Mouse (Mus musculus): ENCODE data around the gene Carmil1.
A peak's percentile ranks its signal among the peaks of the same experiment; 100 is the strongest.

Gene Carmil1

DNA sequence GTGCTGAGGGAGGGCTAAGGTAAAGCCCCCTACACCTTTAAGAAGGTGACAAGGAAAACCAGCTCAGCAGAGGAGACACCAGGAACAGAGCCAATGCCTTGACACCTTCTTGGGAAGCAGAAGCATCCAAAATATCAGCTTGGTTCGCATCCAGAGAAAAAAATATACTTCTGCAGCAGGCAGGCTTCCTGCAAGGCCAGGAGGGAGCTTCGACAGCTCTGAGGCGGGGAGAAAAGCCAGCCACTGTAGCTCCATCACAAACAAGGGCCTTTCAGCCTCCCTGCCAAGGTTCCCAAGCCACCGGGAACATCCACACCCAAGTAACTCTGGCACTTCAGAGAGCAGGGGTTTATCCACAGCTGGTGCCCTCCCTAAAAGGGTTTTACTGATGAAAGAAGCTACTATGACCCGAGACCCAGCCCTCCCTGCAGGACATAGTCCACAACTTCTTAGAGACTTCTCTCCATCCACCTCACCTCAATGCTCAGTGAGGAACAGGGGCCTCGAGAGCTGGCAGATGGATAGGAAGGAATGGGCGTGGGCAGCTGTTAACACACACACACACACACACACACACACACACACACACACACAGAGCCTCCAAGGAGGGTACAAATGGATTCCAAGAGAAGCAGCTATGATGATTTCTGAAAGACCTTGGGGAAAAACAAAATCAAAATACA is 80.6 kb downstream of the Carmil1 start:
- DNase-seq, result no peak

DNA sequence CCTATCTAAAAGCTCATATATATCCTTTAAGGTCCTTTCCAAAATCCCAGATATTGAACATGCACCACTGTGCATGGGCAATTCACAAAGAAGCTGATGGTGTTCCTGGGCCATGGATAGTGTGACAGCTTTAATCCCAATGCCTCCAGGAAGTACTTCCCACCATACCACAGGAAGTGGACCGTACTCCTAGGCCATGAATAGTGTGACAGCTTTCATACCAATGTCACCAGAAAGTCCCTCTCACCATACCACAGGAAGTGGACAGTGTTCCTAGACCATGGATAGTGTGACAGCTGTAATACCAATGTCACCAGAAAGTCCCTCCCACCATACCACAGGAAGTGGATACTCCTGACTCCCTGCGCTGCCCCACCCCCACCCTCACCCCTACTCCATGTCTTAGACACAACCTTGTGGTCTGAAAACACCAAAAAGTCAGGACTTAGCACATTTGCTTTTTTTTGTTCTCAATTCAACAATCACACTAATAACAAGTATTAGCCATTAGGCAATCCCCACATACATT is 82.1 kb downstream of the Carmil1 start:
- no peak for DNase-seq

DNA sequence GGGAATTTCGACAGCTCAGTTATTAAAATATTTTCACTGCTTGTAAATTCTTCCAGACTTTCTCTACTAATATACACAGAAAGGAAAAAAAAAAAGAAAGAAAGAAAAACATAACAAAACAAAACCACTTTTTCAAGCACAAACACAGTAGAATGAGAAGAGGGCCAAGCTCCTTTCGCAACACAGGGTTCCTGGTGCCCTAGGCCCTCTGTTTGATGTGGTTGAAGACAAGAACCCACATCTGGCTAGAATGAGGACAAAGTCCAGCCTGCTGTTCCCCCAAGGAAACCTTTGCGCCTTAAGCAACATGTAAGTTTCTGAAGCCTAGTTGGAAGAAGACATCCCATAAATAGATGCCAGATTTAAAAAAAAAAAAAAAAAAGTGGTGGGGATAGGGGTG is 85.2 kb downstream of the Carmil1 start:
- DNase-seq, result no peak

DNA sequence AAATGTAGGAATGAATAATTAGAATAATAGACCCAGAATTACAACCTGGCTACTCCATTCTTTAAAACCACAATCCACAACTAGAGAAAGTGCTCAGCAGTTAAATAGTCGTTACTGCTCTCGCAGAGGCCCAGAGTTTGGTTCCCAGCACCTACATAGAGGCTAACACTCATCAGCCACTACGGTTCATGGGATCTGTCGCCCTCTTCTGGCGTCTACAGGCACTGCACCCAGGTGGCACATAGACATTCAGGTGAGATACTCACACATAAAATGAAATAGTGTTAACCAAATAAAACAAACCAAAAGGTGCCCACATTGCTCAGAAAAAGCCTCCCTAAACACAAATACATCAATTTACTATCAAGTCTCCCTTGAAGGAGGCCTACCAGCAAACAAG is 86.6 kb downstream of the Carmil1 start:
- DNase-seq, result no peak

DNA sequence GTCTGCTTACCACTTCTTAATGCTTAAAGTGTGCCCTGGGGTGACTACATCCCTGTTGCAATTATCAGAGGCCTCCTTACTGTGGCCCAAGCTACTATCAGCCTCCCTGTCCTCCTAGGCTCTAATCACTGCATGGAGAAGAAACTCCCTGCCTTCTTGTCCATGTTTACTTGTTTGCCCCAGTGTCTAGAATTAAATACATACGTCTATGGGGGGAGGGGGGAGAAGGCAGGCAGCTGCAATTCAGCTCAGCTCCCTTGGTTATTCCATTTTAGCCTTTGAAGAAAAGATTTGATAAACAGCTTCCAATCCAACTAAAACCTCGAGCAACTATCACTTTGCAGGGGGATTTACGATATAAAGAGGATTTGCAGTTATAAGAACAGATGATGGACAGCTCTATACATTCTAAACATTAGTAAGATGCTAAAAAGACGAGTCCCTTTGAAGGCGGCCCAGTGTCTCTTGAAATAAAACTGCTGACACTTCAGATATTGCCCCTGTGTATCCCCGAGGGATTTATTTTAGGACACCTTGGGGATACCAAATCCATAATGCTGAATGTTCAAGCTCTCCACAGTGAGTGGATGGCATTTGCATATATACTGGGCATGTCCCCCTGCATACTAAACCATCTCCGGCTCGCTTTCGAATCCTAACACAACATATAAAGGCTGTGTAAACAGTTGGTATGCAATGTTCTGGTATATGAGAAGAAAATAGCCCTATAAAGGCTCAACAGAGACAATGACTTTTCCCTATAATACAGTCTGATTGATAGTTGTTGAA is 89.5 kb downstream of the Carmil1 start:
- no peak for DNase-seq

DNA sequence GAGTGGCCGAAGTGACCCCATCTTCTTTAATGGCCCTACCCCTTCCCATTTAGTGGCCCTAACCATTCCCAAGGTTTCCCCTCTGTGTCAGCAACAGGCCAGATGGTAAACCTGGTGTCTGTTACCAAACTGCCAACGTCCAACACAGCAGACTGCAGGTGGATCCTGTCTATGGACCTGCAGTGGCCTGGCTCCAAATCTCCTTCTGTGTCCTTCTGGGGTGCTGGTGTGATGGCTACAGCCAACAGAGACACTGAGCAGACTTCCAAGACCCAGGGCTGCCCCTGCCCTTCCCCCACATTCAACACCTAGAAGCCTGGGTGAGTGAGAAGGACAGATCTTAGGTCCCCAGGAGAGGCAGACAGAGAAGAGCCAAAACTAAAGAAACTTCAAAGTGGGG is 93.6 kb downstream of the Carmil1 start:
- no peak for DNase-seq

DNA sequence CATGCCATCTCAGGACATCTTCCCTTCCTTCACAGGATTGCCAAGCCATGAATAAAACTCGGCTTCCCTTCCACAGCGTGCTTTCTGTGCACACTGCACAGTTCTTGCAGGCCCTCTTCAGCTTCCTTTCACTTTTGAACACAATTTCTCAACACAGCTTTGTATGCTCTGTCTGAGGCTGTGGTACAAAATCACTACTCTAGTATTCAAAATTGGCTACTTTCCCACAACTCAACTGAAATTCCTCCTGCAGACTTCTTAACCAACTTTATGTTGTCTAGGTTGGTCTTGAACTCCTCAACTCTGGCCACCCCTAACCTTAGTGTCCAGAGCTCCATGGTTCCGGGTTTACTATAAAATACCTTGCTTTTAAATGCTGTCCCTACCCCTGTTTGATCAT is 95.0 kb downstream of the Carmil1 start:
- no peak for DNase-seq

DNA sequence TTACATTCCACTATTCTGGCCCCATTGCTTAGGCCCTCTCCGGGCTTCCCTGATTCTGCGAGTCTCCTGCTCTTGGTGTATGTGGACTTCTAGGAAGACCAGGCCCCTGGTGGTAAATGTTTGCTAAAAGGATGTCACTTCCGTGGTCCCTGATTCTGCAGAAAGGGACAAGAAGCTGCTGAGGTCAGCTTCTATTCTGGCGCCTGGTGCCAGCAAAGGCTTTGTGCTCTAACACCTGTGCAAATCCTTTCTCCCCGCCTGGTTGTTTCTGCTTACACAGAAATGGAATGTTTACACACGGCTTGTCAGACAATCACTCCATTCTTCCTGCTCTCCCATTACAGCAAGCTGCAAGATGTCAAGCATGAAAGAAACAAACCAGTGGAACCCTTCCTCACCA is 97.7 kb downstream of the Carmil1 start:
- DNase-seq, result peak; percentile 15

DNA sequence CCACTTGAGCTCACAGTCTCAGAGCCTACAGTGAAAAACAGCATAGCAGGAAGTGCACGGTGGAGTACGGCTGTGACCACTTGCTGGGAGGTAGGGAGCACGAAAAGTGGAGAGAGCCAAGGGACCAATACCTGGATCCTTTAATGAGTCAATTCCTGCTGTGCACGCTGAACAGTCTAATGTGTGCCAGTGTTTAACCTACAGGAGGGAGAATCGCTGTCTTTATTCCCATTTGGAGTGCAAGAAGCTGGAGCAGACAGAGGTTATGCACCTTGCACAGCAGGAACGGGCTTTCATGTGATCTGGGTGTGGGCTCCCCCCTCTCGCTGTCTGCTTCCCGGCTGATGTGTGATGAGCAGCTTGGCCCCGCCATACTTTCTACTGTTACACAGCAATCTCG is 101.1 kb downstream of the Carmil1 start:
- no peak for DNase-seq

DNA sequence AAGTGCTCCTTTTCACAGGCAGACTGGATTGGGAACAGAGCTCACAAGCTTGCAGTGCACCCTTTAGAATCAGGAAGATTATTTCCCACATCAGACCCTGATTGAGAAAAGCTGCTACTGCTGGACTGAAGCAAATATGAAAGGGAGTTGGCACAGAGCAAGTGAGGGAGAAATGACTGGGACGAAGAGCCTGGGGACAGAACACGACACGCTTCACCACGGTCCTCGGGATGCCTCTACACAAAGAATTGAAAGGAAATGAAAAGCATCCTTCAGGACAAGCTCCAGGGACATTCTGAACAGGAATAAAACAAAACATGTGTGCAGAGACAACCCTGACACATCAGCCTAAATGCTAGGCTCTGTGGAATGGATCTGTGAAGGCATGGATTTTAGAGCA is 103.0 kb downstream of the Carmil1 start:
- DNase-seq, result no peak

DNA sequence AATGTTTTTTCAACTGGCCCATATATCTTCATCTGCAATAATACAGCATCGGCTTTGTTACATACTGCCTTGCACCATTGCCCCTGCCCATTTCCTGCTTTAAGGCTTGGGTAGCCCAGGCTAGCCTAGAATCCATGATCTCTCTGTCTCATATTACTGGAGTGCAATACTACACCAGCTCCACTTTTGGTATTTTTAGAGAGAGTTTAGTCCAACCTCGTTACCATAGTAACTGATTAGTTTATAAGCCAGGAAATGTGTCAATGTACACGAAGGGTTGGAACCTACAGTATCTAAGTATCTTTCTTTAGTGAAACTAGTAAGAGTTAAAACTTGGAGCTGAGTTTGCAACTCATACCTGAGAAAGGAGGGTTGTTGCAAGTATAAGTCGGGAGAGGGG is 103.8 kb downstream of the Carmil1 start:
- no peak for DNase-seq

DNA sequence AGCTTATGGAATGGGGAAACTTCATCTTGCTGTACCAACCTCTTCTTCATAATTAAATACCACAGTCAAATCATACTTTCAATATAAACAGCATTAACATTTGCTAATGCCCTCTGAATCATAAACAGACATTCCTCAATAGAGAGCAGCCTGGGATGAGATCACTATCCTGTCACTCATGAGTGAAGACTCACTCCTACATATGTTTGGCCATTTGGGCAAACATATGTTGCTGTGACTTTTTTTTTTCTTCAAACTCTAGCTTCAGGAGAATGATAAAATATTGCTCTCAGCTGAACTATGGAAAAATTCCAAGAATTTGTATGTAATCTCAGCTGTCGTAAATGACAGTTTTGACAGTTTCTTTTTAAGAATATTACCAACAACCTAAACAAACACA is 110.9 kb downstream of the Carmil1 start:
- no peak for DNase-seq

DNA sequence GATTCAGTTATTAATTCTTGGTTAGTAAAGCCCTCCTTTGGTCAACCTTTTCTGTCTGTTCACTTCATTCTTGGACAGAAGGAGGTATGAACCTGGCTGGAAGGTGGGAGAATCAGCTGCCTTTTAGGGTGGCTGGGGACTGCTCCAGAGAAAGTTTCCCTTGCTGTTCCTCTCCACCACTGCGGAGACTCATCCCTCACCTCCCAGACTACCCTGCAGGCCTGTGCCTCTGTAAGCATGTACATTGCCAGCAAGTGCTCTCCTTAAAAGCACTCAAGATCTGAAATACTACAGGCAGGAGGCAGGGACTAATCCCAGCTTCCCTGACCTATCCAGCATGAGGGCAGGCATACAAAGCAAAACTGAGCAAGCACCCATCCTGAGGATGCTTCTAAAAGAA is 117.2 kb downstream of the Carmil1 start:
- DNase-seq, result no peak

DNA sequence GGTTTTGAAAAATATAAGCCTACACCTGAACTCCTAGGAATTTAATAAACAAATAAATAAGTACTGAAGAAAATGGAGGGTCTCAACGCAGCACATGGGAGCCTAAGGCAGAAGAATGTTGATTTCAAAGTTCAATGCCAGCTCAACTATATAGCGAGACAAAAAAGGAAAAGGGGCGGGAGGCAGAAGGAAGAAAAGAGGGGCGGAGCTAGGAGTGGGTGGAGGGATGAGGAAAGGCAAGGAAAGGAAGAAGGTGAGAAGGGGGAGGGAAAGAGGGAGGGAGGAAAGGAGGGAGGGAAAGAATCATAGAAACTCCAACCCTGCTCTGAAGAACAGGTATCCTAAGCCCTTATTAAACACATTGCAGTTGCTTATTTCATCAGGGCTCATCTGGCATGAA is 119.5 kb downstream of the Carmil1 start:
- no peak for DNase-seq

DNA sequence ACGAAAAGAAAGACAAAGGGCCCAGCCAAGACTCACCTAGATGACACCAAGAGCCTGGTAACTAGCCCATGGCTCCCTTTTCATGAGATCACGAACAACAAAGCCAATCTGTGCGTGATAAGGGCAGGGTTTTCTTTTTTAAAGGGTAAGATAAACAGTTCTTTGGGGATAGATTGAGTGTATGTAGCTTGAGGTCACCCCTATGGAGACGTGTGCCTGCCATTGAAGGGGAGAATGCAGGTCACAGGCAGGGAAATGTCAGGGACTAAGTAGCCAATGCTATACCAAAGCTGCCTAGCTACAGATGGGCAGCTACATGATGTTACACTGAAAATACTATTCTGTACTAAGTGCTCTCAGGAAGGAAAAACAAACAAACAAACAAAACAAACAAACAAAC is 120.6 kb downstream of the Carmil1 start:
- DNase-seq, result no peak

DNA sequence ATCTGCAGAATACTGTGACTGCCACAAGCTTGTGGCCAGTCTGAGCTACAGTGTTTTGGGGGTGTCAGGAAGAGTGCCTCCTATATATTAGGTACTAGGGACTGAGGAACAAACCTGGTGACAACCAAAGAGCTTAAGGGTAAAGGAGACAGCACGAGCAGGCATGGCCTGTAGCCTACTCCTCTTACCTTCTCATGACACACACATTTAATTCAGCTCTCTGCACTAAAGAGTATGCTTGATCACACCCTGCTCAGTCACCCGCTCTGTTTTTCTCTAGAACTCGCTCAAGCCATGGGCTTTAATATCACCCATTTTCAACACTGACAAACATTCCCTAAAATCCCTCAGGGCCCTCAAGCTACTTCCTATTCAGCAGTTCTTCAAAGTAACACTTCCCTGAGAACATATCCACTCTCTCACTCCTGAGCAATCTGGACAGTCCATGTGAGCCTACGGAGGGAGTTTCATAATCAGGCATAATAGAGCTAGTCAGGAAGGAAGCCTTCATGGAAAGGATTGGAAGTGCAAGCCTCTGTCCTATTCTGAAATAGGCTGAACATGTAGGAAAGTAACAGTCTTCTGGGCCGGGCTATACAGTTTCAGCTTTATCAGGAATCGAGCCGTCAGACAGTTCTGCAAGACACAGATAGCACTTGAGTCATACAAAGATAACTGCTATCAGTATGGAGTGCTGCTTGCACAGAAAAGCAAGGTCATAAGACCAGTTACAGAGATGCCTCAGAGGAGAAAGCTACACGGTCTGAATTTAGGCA is 121.2 kb downstream of the Carmil1 start:
- DNase-seq, result no peak

DNA sequence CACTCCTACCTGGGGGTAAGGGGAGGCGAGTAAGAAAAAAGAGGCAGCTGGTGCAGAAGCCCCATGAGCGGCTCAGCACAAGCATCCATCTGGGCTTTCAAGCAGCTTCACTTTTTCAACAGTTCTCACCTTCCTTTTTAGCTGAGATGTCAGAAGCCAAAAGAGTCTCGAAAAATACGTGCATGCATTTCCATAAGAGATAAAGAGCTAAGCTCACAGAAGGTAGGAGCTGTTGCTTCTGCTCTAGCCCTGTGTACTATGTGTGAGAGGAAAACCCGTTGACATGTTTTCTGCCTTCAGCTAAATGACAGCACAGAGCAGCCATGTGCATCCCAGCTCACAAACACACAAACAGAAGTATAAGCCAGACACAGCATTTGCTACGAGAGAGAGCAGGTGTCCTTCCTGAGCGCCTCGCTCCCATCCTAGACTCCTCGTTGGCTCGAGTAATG is 123.0 kb downstream of the Carmil1 start:
- no peak for DNase-seq

DNA sequence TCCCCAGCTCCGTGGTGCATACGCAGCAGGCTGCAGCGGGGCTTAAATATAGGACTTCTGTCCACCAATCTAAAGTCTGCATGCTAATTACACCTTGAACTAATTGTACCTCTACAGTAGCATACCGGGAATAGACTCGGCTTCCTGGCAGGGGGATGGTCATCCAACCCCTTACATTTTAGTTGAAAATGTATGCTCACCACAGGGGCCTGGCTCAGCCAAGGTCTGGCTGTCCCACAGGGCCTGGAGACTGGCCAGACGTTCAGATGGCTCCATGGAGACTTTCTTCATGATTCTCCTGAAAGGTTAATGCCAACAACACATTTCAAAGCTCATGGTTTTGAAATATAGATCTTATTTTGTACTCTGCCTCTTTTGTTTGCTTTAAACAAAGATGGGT is 125.4 kb downstream of the Carmil1 start:
- DNase-seq, result no peak

DNA sequence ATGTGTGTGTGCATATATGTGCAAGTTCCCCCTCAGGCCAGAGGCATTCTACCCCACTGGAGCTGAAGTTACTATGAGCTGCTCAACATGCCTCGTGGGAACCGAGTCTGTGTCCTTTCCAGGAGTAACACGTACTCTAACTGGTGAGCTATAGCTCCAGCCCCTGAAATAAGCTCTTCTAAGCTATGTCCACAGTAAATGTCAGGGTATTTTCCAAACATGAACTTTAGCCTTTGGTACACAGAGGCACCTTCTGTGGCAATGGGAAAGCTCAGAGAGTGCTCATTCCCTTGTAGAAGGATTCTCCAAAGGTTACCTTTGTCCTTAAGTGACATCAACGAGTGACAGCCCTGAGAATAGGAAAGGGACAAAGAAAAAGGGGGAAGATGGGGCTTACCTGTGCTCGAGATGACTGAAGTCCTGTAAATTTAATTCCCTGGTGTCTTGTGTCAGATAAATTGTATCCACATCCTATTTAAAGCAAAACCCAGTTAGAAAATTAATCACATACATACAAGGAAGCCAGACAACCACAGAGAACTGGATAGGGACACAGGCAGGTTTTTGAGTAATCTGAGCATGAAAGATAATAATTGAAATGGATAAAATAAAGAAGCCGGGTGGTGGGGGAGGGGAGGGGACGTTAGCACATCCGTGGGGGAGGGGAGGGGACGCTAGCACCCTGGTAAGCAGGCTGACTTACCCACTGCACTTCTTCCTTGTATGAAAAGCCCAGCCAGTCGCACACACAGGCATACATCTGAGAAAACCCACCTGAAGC is 126.1 kb downstream of the Carmil1 start:
- no peak for DNase-seq

DNA sequence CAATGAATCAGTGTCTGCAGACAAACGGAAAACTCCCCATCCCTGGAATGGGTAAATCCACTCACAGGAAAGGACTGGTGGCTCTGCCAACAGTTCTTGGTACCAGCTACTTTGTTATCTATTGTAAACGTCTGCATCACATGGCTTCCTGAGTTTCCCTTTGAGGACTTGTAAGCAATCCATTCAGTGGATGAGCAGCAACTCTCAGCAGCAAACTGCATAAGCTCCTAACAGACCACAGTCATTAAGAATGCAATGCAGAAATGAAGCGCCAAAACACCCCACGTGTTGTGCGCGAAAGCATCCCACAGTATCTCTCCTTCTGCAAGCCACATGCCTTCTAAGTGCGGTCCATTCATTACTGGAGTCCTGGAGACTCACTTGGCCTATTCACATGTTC is 128.0 kb downstream of the Carmil1 start:
- DNase-seq, result no peak

DNA sequence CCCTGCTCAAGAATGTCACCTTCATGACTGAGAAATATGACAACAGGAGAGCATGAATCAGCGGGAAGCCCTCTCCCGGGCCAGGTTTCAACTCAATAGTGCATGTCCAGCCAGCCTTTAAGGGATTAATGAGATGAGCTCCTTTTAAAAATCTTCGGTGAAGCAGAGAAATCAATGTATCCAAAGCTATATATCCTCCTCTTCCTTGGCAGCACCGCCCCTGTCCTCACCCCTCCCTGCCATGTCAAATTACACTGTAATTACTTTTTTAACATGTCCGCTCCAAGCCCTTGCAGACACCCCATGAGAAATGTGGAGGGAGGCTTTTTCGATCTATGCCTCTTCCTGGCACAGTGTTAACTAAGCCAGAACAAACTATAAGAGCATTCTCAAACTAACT is 129.3 kb downstream of the Carmil1 start:
- DNase-seq, result peak; percentile 42

DNA sequence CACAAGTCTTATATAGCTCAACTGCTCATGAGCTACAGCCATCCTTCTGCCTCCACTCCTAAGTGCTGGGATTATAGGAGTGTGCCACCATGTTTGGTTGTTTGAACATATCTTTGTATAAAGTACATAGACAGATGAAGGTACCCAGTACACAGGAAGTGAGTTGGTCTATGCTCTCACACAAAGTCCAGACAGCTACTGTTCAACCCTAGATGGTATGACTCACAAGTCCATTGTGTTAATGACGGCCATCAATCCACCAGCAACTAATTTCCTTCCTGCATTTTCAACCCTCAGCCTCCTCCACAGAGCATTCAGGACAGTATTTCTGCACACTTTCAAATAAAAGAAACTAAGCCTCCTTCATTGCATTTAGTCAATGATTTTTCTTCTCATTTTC is 132.0 kb downstream of the Carmil1 start:
- DNase-seq, result no peak

DNA sequence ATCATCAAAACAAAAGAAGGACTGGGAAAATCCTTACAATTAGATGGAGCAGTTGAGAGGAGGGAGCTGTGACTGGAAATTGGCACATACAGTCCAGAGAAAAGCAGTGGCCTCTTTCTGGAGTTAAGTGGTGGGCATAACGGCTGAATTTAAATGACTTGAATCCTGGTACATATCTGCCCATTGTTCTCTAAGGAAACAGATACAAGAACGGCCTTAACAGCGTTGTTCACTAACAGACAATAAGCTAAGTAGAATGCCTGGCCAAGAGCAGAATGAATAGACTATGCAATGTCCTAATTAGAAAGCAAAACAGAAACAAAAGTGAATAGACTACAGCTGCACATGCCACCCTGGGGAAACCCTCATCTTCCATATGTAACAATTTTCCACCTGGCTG is 133.6 kb downstream of the Carmil1 start:
- DNase-seq, result peak; percentile 57

Measured in retina, postnatal 1 day (tissue).